Mouse (Mus musculus) testis, adult 2 months (tissue): ENCODE measurements at regions not wholly inside any gene's neighbourhood (a gene's known extent, or its start where the extent isn't known, plus 50 kb on each side); places are given as distances from the start of the nearest gene placed in this dataset.
A peak's percentile ranks its signal among the peaks of the same experiment; 100 is the strongest.

Source experiments
- H3K27ac ChIP-seq: fragments of 200-500 bp; 2 replicates; pipeline ENCODE4 v1.5.1; 2012; ENCODE audit warnings: low read depth, low read length; ENCODE audit not compliant: control insufficient read depth, insufficient read depth
- H3K27me3 ChIP-seq: fragments of 200-500 bp; 2 replicates; pipeline ENCODE4 v1.6.1; 2012; ENCODE audit warnings: mild to moderate bottlenecking, low read length, moderate library complexity; ENCODE audit not compliant: control insufficient read depth, insufficient read depth
- H3K36me3 ChIP-seq: fragments of 200-500 bp; 2 replicates; pipeline ENCODE4 v1.6.1; 2012; ENCODE audit warnings: mild to moderate bottlenecking, low read length; ENCODE audit not compliant: control insufficient read depth, insufficient read depth
- H3K4me1 ChIP-seq: fragments of 200-500 bp; 2 replicates; pipeline ENCODE4 v1.6.1; 2012; ENCODE audit warnings: low read length; ENCODE audit not compliant: control insufficient read depth, insufficient read depth
- H3K4me3 ChIP-seq: fragments of 200-500 bp; 2 replicates; pipeline ENCODE4 v1.5.1; 2012; ENCODE audit warnings: low read depth, mild to moderate bottlenecking, low read length, moderate library complexity, mixed read lengths; ENCODE audit not compliant: control insufficient read depth
- CTCF ChIP-seq: fragments of 200-500 bp; IDR thresholded peaks from 2 replicates; pipeline ENCODE4 v1.5.1; 2012; ENCODE audit warnings: low read depth, mild to moderate bottlenecking, inconsistent platforms, low read length, moderate library complexity; ENCODE audit not compliant: control insufficient read depth, insufficient read depth, insufficient replicate concordance
- POLR2A ChIP-seq: fragments of 200-500 bp; IDR thresholded peaks from 2 replicates; pipeline ENCODE4 v1.6.1; 2012; ENCODE audit warnings: low read depth, mild to moderate bottlenecking, inconsistent platforms, low read length, moderate library complexity; ENCODE audit not compliant: control insufficient read depth

DNA sequence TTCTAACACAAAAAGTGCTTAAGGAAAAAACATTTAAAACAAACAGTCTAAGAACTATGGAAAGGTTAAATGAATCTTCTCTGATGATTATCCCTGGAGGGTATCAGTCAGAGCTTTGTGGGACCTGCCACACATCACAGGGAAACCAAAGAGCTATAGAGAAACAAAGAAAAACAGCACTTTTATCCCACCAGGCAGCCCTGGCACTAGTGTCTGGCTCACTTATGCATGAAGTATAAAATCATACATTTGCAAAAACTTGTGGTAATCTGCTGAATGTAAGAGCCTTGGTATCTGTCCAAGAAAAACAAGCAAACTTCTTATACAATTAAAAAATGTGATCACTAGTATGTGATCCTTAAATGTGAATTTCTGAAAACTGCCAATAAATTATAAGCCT, 972.4 kb upstream of the Ctnnd2 start:
- H3K4me3 ChIP-seq: no peak overlapping the region
- TF ChIP-seq CTCF: no peak
- TF ChIP-seq POLR2A: no peak
- H3K27me3 ChIP-seq: no peaks in the 10 kb centered on the region
- H3K4me1 ChIP-seq: no peaks in the 10 kb centered on the region
- no peaks in the 10 kb centered on the region for H3K36me3 ChIP-seq
- no peak overlapping the region for H3K27ac ChIP-seq

DNA sequence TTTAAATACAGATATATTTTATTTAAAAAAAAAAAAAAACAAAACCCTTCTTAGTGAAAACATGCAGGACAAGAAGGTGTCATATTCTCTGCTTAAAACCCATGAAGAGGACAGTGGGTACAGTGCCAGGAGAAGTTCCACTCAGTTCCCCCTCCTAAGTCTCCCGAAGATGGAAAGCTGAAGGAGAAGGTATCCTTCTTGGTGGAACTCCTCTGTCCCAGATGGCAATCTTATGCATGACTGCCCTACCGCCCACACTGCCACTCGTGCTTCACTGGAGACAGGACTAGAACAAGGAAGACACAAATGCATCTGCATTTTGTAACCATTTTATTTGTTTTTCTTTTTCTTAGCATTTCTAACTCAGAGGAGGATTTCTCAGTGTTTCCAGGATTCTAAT, 948.7 kb upstream of the Ctnnd2 start:
- TF ChIP-seq CTCF: no peak
- no peak for TF ChIP-seq POLR2A
- H3K27ac ChIP-seq: no peak overlapping the region

DNA sequence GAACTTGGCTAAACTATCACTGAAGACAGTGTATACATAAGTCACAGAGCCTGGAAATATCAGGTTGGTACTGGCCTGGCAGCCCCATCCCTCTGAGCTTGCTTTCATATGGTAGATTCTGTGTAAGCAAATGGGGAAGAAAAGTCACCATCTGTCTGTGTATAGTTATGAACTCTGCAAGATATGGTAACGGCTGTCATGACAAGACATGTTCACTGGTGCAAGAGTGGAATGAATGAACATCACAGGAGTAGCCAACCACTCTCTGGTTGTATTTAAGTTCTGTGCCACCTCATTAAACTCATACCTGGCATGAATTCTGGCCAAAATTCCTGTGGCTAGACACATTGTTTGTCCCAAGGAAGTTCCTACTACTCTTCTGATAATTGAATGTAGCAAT, 945.5 kb upstream of the Ctnnd2 start:
- Histone ChIP-seq H3K27ac (peak overlapping the region; percentile 45; the same call in 1 of the 2 replicates), H3K4me3 (no peak overlapping the region), H3K4me1 (no peaks in the 10 kb centered on the region), H3K36me3 (no peaks in the 10 kb centered on the region), H3K27me3 (no peaks in the 10 kb centered on the region)
- TF ChIP-seq POLR2A: no peak
- TF ChIP-seq CTCF: no peak

More for the DNA sequence above, 948.7 kb upstream of the Ctnnd2 start:
- Histone ChIP-seq H3K4me3 (no peak overlapping the region), H3K4me1 (no peaks in the 10 kb centered on the region), H3K36me3 (no peaks in the 10 kb centered on the region), H3K27me3 (no peaks in the 10 kb centered on the region)

DNA sequence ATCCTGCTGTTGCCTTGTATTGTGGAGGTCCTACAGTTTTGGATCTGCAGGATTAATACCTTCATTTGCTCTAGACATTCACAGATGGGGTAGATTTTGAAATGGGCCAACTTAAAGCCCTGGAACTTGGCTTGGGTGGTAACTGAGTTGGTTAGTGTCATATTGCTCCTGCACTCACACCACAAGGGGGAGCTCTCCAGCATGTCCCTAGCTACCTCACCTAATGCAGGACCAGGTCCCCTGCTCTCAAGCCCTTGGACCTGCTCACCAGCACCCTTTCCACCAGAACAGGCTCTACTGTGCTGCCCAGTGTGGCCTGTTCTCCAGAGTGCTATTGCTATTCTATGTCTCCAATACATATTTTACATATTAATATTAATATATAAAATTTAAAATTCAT, 937.8 kb upstream of the Ctnnd2 start:
- H3K36me3 ChIP-seq: no peaks in the 10 kb centered on the region
- TF ChIP-seq POLR2A: no peak
- TF ChIP-seq CTCF: peak; percentile 26; the same call in 1 of the 2 replicates
- no peaks in the 10 kb centered on the region for H3K4me1 ChIP-seq
- H3K27me3 ChIP-seq: no peaks in the 10 kb centered on the region
- no peak overlapping the region for H3K27ac ChIP-seq
- H3K4me3 ChIP-seq: no peak overlapping the region

DNA sequence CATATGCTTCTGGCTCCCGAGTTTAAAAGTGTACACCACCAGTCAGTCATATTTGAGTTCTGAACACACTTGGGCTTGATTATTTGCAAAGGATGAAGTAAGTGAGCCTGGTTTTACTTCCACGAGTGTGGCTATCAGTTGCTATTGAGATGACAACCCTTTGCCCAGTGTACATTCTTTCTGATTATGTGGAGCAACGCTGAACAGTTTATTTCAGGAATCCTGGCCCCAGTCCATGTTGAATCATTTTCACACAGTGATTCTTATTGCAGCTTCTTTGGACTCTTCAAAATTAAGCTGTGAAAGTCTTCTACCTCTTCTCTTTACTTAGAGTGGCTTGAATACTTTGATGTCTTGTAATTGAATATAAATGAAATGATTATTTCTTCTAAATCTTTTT, 917.2 kb upstream of the Ctnnd2 start:
- no peak overlapping the region for H3K27ac ChIP-seq
- H3K27me3 ChIP-seq: no peaks in the 10 kb centered on the region
- H3K4me1 ChIP-seq: no peaks in the 10 kb centered on the region
- H3K4me3 ChIP-seq: no peak overlapping the region
- no peaks in the 10 kb centered on the region for H3K36me3 ChIP-seq
- TF ChIP-seq CTCF (no peak), POLR2A (no peak)

DNA sequence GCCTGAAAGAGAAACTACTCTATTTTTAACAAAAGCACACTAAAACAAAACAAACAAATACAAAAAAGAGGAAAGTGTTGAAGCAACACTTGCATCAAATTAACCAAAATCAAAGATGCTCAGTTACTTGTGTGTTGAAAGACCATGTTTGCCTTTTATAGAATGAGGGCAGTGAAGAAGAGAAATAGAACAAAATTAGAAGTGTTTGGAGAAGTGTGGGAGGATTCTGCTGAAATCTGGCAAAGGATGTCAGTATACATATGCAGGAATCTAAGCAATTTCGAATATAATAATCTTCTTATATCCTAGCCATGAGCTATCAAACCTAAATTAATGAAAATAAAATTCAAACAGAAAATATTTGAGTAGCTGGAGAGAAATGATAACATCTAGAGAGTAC, 905.6 kb upstream of the Ctnnd2 start:
- H3K4me3 ChIP-seq: no peak overlapping the region

DNA sequence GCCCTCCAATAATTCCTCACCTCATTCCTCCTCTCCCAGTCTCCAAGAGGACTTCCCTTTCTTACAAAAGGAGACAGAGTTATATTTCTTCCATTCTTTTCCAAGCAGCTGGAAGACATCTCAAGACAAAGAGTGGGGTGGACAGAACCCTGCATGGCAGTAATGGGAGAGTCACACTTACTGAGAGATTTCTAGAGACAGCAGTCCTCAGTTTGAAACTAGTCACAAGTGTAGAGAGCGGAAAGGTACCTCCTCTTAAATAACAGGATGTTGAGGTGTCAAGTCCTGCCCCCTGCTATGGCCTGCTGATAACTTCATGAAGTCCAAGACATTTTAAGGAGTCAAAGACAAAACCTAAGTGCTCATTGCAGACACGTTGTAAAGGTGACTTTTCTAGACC, 875.9 kb upstream of the Ctnnd2 start:
- no peak for TF ChIP-seq POLR2A
- TF ChIP-seq CTCF: no peak
- Histone ChIP-seq H3K27me3 (no peaks in the 10 kb centered on the region), H3K36me3 (no peaks in the 10 kb centered on the region), H3K4me1 (no peaks in the 10 kb centered on the region), H3K27ac (no peak overlapping the region), H3K4me3 (no peak overlapping the region)

More for the DNA sequence above, 905.6 kb upstream of the Ctnnd2 start:
- H3K36me3 ChIP-seq: no peaks in the 10 kb centered on the region
- TF ChIP-seq CTCF: no peak
- TF ChIP-seq POLR2A: no peak
- no peak overlapping the region for H3K27ac ChIP-seq
- no peaks in the 10 kb centered on the region for H3K4me1 ChIP-seq
- no peaks in the 10 kb centered on the region for H3K27me3 ChIP-seq
